Comparison of ENCODE assay signal across 12 mouse cellular contexts in genomic region chr3:98051407-98051968, GRCm38 (mm10). TPM values are rescaled to one million over a fixed set of nuclear protein-coding genes. Genes with fewer than 3 reads are reported as not detected.
DNase-seq lines count a peak whose midpoint lies in the region; ATAC-seq and TF ChIP-seq lines count a peak whose summit lies in the region.
"Had no signal": no experiment of that assay in that cellular context is flagged by ENCODE, and none has a peak within 500 bp of the region (broad histone marks: within the 10 kb centered on the region; RNA-seq: fewer than 3 reads in every experiment).

No protein-coding gene starts in this region.

- TF ChIP-seq EP300 in stomach, postnatal 0 days (optimal IDR thresholded peaks at IDR 0.05), result no peak

- H3K36me3 ChIP-seq in forebrain, embryonic 10.5 days (replicated peaks), result peaks cover 20% of the 10 kb centered on the region
- H3K36me3 ChIP-seq in forebrain, postnatal 0 days (ENCODE audit: insufficient read depth), result no peaks in the 10 kb centered on the region
- H3K36me3 ChIP-seq in midbrain, embryonic 10.5 days, result peaks cover 7% of the 10 kb centered on the region; the same call in 1 of the 2 replicates
- H3K36me3 ChIP-seq in midbrain, postnatal 0 days (ENCODE audit: insufficient read depth, low read length), result no peaks in the 10 kb centered on the region
- H3K36me3 ChIP-seq in midbrain, embryonic 12.5 days, result no peaks in the 10 kb centered on the region
- no peaks in the 10 kb centered on the region for H3K36me3 ChIP-seq in stomach, postnatal 0 days (ENCODE audit: control insufficient read depth, insufficient read depth, low read length)
- no peaks in the 10 kb centered on the region for H3K36me3 ChIP-seq in kidney, adult 2 months (ENCODE audit: control insufficient read depth, insufficient read depth, low read length)
- H3K36me3 ChIP-seq in liver, embryonic 12.5 days, result peaks cover 10% of the 10 kb centered on the region; the same call in 1 of the 2 replicates
- H3K36me3 ChIP-seq: G1E had no signal

- no peak for TF ChIP-seq CTCF in forebrain, postnatal 0 days (IDR thresholded peaks at IDR 0.05; ENCODE audit: low read depth)
- no peak for TF ChIP-seq CTCF in midbrain, postnatal 0 days (IDR thresholded peaks at IDR 0.05)
- TF ChIP-seq CTCF in stomach, postnatal 0 days (IDR thresholded peaks at IDR 0.05; ENCODE audit: low read depth), result no peak
- no peak for TF ChIP-seq CTCF in kidney, adult 2 months (conservative IDR thresholded peaks at IDR 0.05; ENCODE audit: insufficient read depth, insufficient read length, low read depth, low read length)

- H3K4me1 ChIP-seq in forebrain, embryonic 10.5 days, result peaks cover 84% of the 10 kb centered on the region
- H3K4me1 ChIP-seq in forebrain, postnatal 0 days (ENCODE audit: insufficient read depth), result 0 out of 2 replicates have a peak, but pooled peaks cover 3% of the 10 kb centered on the region
- peaks cover 52% of the 10 kb centered on the region for H3K4me1 ChIP-seq in midbrain, embryonic 10.5 days
- no peaks in the 10 kb centered on the region for H3K4me1 ChIP-seq in midbrain, postnatal 0 days (ENCODE audit: insufficient read depth, low read length)
- peaks cover 41% of the 10 kb centered on the region for H3K4me1 ChIP-seq in midbrain, embryonic 12.5 days
- peaks cover 7% of the 10 kb centered on the region; the same call in 1 of the 2 replicates for H3K4me1 ChIP-seq in stomach, postnatal 0 days (replicated peaks; ENCODE audit: control insufficient read depth, insufficient read depth)
- H3K4me1 ChIP-seq in kidney, adult 2 months (ENCODE audit: control insufficient read depth, insufficient read depth, low read length), result peaks cover 25% of the 10 kb centered on the region
- peaks cover 55% of the 10 kb centered on the region for H3K4me1 ChIP-seq in liver, embryonic 12.5 days

- H3K27ac ChIP-seq in forebrain, embryonic 10.5 days, result peak overlapping the region; percentile 25
- no peak overlapping the region; the same call in 1 of the 2 replicates for H3K27ac ChIP-seq in forebrain, postnatal 0 days (ENCODE audit: low read depth, low read length)
- H3K27ac ChIP-seq in midbrain, embryonic 10.5 days (replicated peaks), result peak overlapping the region; percentile 63; the same call in 1 of the 2 replicates
- H3K27ac ChIP-seq in midbrain, postnatal 0 days (ENCODE audit: low read depth, low read length), result no peak overlapping the region
- H3K27ac ChIP-seq in midbrain, embryonic 12.5 days (replicated peaks), result no peak overlapping the region
- H3K27ac ChIP-seq in stomach, postnatal 0 days (replicated peaks), result no peak overlapping the region
- H3K27ac ChIP-seq in kidney, adult 2 months (ENCODE audit: insufficient read depth, low read depth, low read length), result no peak overlapping the region
- H3K27ac ChIP-seq in liver, embryonic 12.5 days, result no peak overlapping the region
- H3K27ac ChIP-seq: left cerebral cortex, adult 2 months had no signal

- H3K27me3 ChIP-seq in forebrain, embryonic 10.5 days (ENCODE audit: poor library complexity, severe bottlenecking), result no peaks in the 10 kb centered on the region
- H3K27me3 ChIP-seq in forebrain, postnatal 0 days (ENCODE audit: insufficient read depth, low read length), result no peaks in the 10 kb centered on the region
- peaks cover 16% of the 10 kb centered on the region for H3K27me3 ChIP-seq in midbrain, embryonic 10.5 days (ENCODE audit: low read depth, poor library complexity, severe bottlenecking)
- no peaks in the 10 kb centered on the region for H3K27me3 ChIP-seq in midbrain, postnatal 0 days (ENCODE audit: insufficient read depth, low read length)
- 0 out of 2 replicates have a peak, but pooled peaks cover 4% of the 10 kb centered on the region for H3K27me3 ChIP-seq in midbrain, embryonic 12.5 days
- H3K27me3 ChIP-seq in stomach, postnatal 0 days (ENCODE audit: control insufficient read depth, insufficient read depth, low read length), result no peaks in the 10 kb centered on the region
- no peaks in the 10 kb centered on the region for H3K27me3 ChIP-seq in kidney, adult 2 months (replicated peaks; ENCODE audit: control insufficient read depth, insufficient read depth, low read length)
- H3K27me3 ChIP-seq in liver, embryonic 12.5 days (replicated peaks), result no peaks in the 10 kb centered on the region

- TF ChIP-seq POLR2A in kidney, adult 2 months (IDR thresholded peaks at IDR 0.05; ENCODE audit: low read depth, low read length), result no peak

- DNase-seq in forebrain, embryonic 10.5 days (ENCODE audit: extremely low spot score, low spot score), result no peak
- DNase-seq in forebrain, postnatal 0 days, result no peak
- DNase-seq in midbrain, embryonic 10.5 days (ENCODE audit: low spot score), result no peak
- DNase-seq in midbrain, postnatal 0 days (ENCODE audit: low spot score), result no peak
- DNase-seq in stomach, postnatal 0 days (ENCODE audit: low spot score), result no peak
- no peak for DNase-seq in kidney, adult 2 months
- DNase-seq: cerebellum, postnatal 14 days; kidney, postnatal 10 days had no signal

- no peaks in the 10 kb centered on the region for H3K9me3 ChIP-seq in forebrain, embryonic 10.5 days
- no peaks in the 10 kb centered on the region for H3K9me3 ChIP-seq in forebrain, postnatal 0 days (ENCODE audit: low read length)
- no peaks in the 10 kb centered on the region for H3K9me3 ChIP-seq in midbrain, embryonic 10.5 days (replicated peaks)
- no peaks in the 10 kb centered on the region for H3K9me3 ChIP-seq in midbrain, postnatal 0 days (ENCODE audit: low read length)
- H3K9me3 ChIP-seq in midbrain, embryonic 12.5 days, result no peaks in the 10 kb centered on the region
- no peaks in the 10 kb centered on the region for H3K9me3 ChIP-seq in stomach, postnatal 0 days (ENCODE audit: control insufficient read depth, low read length)
- H3K9me3 ChIP-seq in liver, embryonic 12.5 days (replicated peaks), result no peaks in the 10 kb centered on the region

- ATAC-seq in forebrain, postnatal 0 days, result no peak
- ATAC-seq in midbrain, postnatal 0 days (ENCODE audit: low FRiP score), result no peak
- peak; percentile 45; the same call in 1 of the 2 replicates for ATAC-seq in midbrain, embryonic 12.5 days (ENCODE audit: low FRiP score, low read depth)
- ATAC-seq in stomach, postnatal 0 days (ENCODE audit: low FRiP score, low TSS enrichment), result 0 out of 2 replicates have a peak, but pooled peaks have one; percentile 25
- no peak for ATAC-seq in liver, embryonic 12.5 days

- H3K9ac ChIP-seq in forebrain, postnatal 0 days, result no peak overlapping the region
- no peak overlapping the region for H3K9ac ChIP-seq in midbrain, postnatal 0 days (replicated peaks; ENCODE audit: low read length, poor library complexity, severe bottlenecking)
- H3K9ac ChIP-seq in midbrain, embryonic 12.5 days (replicated peaks), result no peak overlapping the region
- H3K9ac ChIP-seq in stomach, postnatal 0 days (ENCODE audit: low read length), result no peak overlapping the region
- no peak overlapping the region for H3K9ac ChIP-seq in liver, embryonic 12.5 days

- H3K4me3 ChIP-seq in forebrain, embryonic 10.5 days, result no peak overlapping the region
- H3K4me3 ChIP-seq in forebrain, postnatal 0 days (ENCODE audit: low read depth, low read length), result no peak overlapping the region
- H3K4me3 ChIP-seq in midbrain, embryonic 10.5 days, result no peak overlapping the region
- H3K4me3 ChIP-seq in midbrain, postnatal 0 days (ENCODE audit: low read depth, low read length), result no peak overlapping the region
- no peak overlapping the region for H3K4me3 ChIP-seq in midbrain, embryonic 12.5 days
- H3K4me3 ChIP-seq in stomach, postnatal 0 days (ENCODE audit: low read depth, low read length), result no peak overlapping the region
- no peak overlapping the region for H3K4me3 ChIP-seq in kidney, adult 2 months (ENCODE audit: insufficient read depth, low read depth, low read length)
- no peak overlapping the region for H3K4me3 ChIP-seq in liver, embryonic 12.5 days
- H3K4me3 ChIP-seq: left cerebral cortex, adult 2 months had no signal

- 48% methylated on average over 16 of the region's 16 CpGs for WGBS in forebrain, embryonic 10.5 days
- WGBS in forebrain, postnatal 0 days, result 32% methylated on average over 16 of the region's 16 CpGs
- WGBS in midbrain, embryonic 10.5 days, result 37% methylated on average over 16 of the region's 16 CpGs
- WGBS in midbrain, postnatal 0 days, result 30% methylated on average over 16 of the region's 16 CpGs
- WGBS in midbrain, embryonic 12.5 days, result 28% methylated on average over 16 of the region's 16 CpGs
- 34% methylated on average over 15 of the region's 16 CpGs for WGBS in stomach, postnatal 0 days
- WGBS in kidney, adult 2 months, result 56% methylated on average over 16 of the region's 16 CpGs
- 65% methylated on average over 16 of the region's 16 CpGs for WGBS in liver, embryonic 12.5 days (ENCODE audit: insufficient replicate concordance)

- H3K4me2 ChIP-seq in forebrain, postnatal 0 days (ENCODE audit: low read depth), result no peak overlapping the region
- H3K4me2 ChIP-seq in midbrain, postnatal 0 days (ENCODE audit: low read depth, low read length, poor library complexity, severe bottlenecking), result no peak overlapping the region
- H3K4me2 ChIP-seq in midbrain, embryonic 12.5 days (replicated peaks), result no peak overlapping the region
- no peak overlapping the region for H3K4me2 ChIP-seq in stomach, postnatal 0 days (replicated peaks; ENCODE audit: low read depth)
- no peak overlapping the region for H3K4me2 ChIP-seq in liver, embryonic 12.5 days

RNA-seq across cellular contexts. Expression of gene Notch2, which starts 38.2 kb away (rescaled TPM):
- 19.1 and 21.2 TPM in 2 replicates for polyA plus RNA-seq in forebrain, embryonic 10.5 days (2016; fragmentation: Nextera tagmentation; extraction: Ambion mirVana)
- total RNA-seq in forebrain, postnatal 0 days (2014; rRNA removed), result 16.6 and 28.4 TPM in 2 replicates
- polyA plus RNA-seq in forebrain, postnatal 0 days (2015; fragmentation: Nextera tagmentation; extraction: Ambion mirVana), result 5.9 and 8.1 TPM in 2 replicates
- polyA plus RNA-seq in midbrain, embryonic 10.5 days (2016; fragmentation: Nextera tagmentation; extraction: Ambion mirVana), result 16.1 and 16.6 TPM in 2 replicates
- 22.8 and 33.5 TPM in 2 replicates for total RNA-seq in midbrain, postnatal 0 days (2014; rRNA removed)
- polyA plus RNA-seq in midbrain, postnatal 0 days (2015; fragmentation: Nextera tagmentation; extraction: Ambion mirVana), result 5.4 and 6.1 TPM in 2 replicates
- 20.3 and 20.7 TPM in 2 replicates for polyA plus RNA-seq in midbrain, embryonic 12.5 days (2016; fragmentation: Nextera tagmentation; extraction: Ambion mirVana)
- polyA plus RNA-seq in stomach, postnatal 0 days (2015; fragmentation: Nextera tagmentation; extraction: Ambion mirVana), result 10.6 TPM in 2 replicates
- polyA plus RNA-seq in kidney, adult 2 months (2012; rRNA removed), result 16.3 and 20.0 TPM in 2 replicates
- polyA plus RNA-seq in liver, embryonic 12.5 days (2016; fragmentation: Nextera tagmentation; extraction: Ambion mirVana), result 8.7 and 10.1 TPM in 2 replicates
- polyA plus RNA-seq: G1E had no signal

Comparison
In these comparisons a context has a peak if more than half of its experiments do, and no peak if none do; other contexts are left out.
1. H3K27ac ChIP-seq: peak in forebrain, embryonic 10.5 days (single experiment) and midbrain, embryonic 10.5 days (single experiment); none in forebrain, postnatal 0 days (single experiment), midbrain, postnatal 0 days (single experiment), midbrain, embryonic 12.5 days (single experiment), stomach, postnatal 0 days (single experiment), kidney, adult 2 months (single experiment) and liver, embryonic 12.5 days (single experiment).
2. ATAC-seq: peak in midbrain, embryonic 12.5 days (single experiment) and stomach, postnatal 0 days (single experiment); none in forebrain, postnatal 0 days (single experiment), midbrain, postnatal 0 days (single experiment) and liver, embryonic 12.5 days (single experiment).